Mouse (Mus musculus): ENCODE data around the gene Ltb.

Gene Ltb

GRCm38 (mm10) chr17:35164568-35165450, 29.4 kb upstream of the Ltb start, which contains the start of gene Prrc2a:
Gene Prrc2a, minus strand, starts transcription at chr17:35164897.
- peak; percentile 99 for DNase-seq (ENCODE audit: low spot score in 2 of 2)

GRCm38 (mm10) chr17:35165451-35166155, 28.6 kb upstream of the Ltb start:
- no peak for DNase-seq (ENCODE audit: low spot score in 2 of 2)

- peak in 1 of 2 experiments; percentile 50 for DNase-seq (ENCODE audit: low spot score in 2 of 2)
These were observed 27.7 kb upstream of the Ltb start for GRCm38 (mm10) chr17:35166352-35167035.

GRCm38 (mm10) chr17:35167794-35168193, 26.4 kb upstream of the Ltb start:
- DNase-seq (ENCODE audit: low spot score in 2 of 2): no peak

- DNase-seq (ENCODE audit: low spot score in 2 of 2): no peak
These were observed 25.6 kb upstream of the Ltb start for GRCm38 (mm10) chr17:35168541-35169207.

- DNase-seq (ENCODE audit: low spot score in 2 of 2): no peak
These were observed 21.6 kb upstream of the Ltb start for GRCm38 (mm10) chr17:35172445-35173234.

- DNase-seq (ENCODE audit: low spot score in 2 of 2): no peak
These were observed 20.9 kb upstream of the Ltb start for GRCm38 (mm10) chr17:35173329-35173728.

- DNase-seq (ENCODE audit: low spot score in 2 of 2): no peak
These were observed 19.9 kb upstream of the Ltb start for GRCm38 (mm10) chr17:35174201-35174977.

GRCm38 (mm10) chr17:35175382-35175781, 18.9 kb upstream of the Ltb start:
- no peak for DNase-seq (ENCODE audit: low spot score in 2 of 2)

- DNase-seq (ENCODE audit: low spot score in 2 of 2): no peak
These were observed 18.3 kb upstream of the Ltb start, which contains the start of gene Aif1 for GRCm38 (mm10) chr17:35175968-35176367. Gene Aif1, minus strand, starts transcription at chr17:35176068.

- DNase-seq (ENCODE audit: low spot score in 2 of 2): no peak
These were observed 15.7 kb upstream of the Ltb start for GRCm38 (mm10) chr17:35178528-35178927.

- no peak for DNase-seq (ENCODE audit: low spot score in 2 of 2)
These were observed 14.1 kb upstream of the Ltb start for GRCm38 (mm10) chr17:35180093-35180492.

GRCm38 (mm10) chr17:35185639-35186611, 8.3 kb upstream of the Ltb start:
- no peak for DNase-seq (ENCODE audit: low spot score in 2 of 2)

- DNase-seq (ENCODE audit: low spot score in 2 of 2): no peak
These were observed 7.6 kb upstream of the Ltb start for GRCm38 (mm10) chr17:35186681-35187080.

- no peak for DNase-seq (ENCODE audit: low spot score in 2 of 2)
These were observed 6.9 kb upstream of the Ltb start for GRCm38 (mm10) chr17:35187345-35187744.

GRCm38 (mm10) chr17:35187959-35188610, 6.2 kb upstream of the Ltb start, which contains the start of gene Lst1:
Gene Lst1, minus strand, starts transcription at chr17:35188439.
- no peak for DNase-seq (ENCODE audit: low spot score in 2 of 2)

GRCm38 (mm10) chr17:35189186-35189585, 5.1 kb upstream of the Ltb start:
- DNase-seq (ENCODE audit: low spot score in 2 of 2): no peak

- no peak for DNase-seq (ENCODE audit: low spot score in 2 of 2)
These were observed 4.1 kb upstream of the Ltb start for GRCm38 (mm10) chr17:35190096-35190495.

All from frontal cortex, postnatal 14 days (tissue).